Mouse (Mus musculus) liver, adult (tissue): ENCODE measurements around the gene Gm8453.
"Not testable (repeated sequence)": the region's sequence is repeated elsewhere in the genome, so short reads cannot be mapped to it uniquely, and the experiment has no call there.

ENCODE experiments used
- GATA4 ChIP-seq: IDR thresholded peaks from 2 replicates; pipeline ENCODE4 v1.6.1; 2014; ENCODE audit warnings: mild to moderate bottlenecking, low read length; ENCODE audit not compliant: insufficient replicate concordance

The Gm8453 gene

DNA sequence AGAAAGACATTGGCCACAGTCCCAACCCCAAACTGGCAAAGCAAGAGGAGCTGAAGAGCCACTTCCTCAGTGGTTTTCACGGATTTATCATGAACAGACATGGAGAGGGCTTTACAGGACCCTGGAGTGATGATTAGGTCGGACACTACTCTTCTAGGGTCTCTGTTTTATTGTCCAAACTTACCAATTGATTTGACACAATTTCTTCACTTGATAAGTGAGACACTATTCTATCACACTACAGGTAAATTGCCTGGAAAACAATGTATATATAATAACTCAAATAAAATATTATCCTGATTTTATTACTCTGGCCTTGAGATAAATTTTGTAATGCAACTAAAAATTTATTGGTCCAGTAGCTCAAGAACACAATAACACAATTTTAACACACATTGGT, at the start of gene Gm8453:
Gene Gm8453 (minus strand): TSS at position 101 of the 400 bp plus-strand sequence.
- TF ChIP-seq GATA4: not testable (repeated sequence)

DNA sequence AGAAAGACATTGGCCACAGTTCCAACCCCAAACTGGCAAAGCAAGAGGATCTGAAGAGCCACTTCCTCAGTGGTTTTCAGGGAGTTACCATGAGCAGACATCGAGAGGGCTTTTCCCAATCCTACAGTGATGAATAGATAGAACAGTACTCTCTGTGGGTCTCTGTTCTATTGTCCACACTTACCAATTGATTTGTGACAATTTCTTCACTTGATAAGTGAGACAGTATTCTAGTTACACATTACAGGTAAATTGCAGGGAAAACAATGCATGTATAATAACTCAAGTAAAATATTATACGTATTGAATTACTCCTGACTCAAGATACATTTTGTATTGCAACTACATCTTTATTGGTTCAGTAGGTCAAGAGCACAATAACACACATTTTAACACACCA, 28.1 kb downstream of the Gm8453 start, which contains the start of gene Gm8653:
Gene Gm8653 (minus strand): TSS at position 101 of the 400 bp plus-strand sequence.
- not testable (repeated sequence) for TF ChIP-seq GATA4

DNA sequence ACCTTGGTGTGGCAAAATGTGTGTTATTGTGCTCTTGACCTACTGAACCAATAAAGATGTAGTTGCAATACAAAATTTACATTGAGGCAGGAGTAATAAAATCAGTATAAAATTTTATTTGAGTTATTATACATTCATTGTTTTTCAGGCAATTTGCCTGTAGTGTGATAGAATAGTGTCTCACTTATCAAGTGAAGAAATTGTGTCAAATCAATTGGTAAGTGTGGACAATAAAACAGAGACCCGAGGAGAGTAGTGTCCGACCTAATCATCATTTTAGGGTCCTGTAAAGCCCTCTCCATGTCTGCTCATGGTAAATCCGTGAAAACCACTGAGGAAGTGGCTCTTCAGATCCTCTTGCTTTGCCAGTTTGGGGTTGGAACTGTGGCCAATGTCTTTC, 40.2 kb downstream of the Gm8453 start, which contains the start of gene Vmn1r143:
Gene Vmn1r143 (plus strand): TSS at position 301 of the 400 bp plus-strand sequence.
- not testable (repeated sequence) for TF ChIP-seq GATA4
